ENCODE assay signal across 1 mouse cellular context in the genomic region with DNA sequence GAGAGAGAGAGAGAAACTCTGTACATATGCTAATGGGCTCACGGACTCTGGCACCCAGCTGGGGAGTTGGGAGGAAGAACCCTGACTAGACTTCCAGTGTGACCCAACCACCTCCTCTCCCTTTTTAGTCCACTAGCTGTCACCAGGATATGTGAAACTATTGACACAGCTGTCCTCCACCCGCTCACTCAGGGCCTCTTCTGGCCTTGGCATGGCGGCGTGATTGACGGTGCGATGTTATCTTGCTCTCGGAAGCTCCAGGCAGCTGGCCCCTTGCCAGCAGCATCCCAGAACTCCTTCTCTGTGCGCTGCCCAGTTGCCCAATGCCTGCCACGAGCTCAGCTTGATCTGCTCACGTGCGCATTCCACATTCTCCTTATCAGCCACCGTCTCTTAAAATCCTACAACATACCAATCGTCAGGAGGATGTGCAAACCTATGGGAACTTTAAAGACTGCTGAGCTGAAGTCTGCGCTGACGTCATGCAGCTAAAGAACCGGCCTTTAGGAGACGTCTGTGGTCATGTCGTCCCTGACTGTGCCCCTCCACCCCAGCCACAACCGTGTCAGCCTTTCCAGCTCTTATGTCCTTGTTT.
TF ChIP-seq lines count a peak whose summit lies in the region.

No protein-coding gene starts in this region.

TF ChIP-seq in C2C12, 6 proteins besides CTCF, POLR2A, EP300 and RAD21:
- TF ChIP-seq MYOG (IDR thresholded peaks at IDR 0.05; ENCODE audit: control insufficient read depth, extremely low read depth, insufficient read length) (no peak), MYOD1 (IDR thresholded peaks at IDR 0.05; ENCODE audit: control insufficient read depth, insufficient read length, low read depth) (peak; percentile 96)
TF ChIP-seq in C2C12: peak in this region for 1.
